Mouse (Mus musculus) G1E (cell line): Measurements from ENCODE around the gene Col28a1.

Source experiments
- CTCF ChIP-seq: IDR thresholded peaks from 2 replicates; pipeline ENCODE4 v1.5.1; 2012; ENCODE audit warnings: low read depth, low read length, inconsistent platforms, mixed read lengths
- GATA1 ChIP-seq: IDR thresholded peaks from 2 replicates; pipeline ENCODE4 v1.6.1; 2012; ENCODE audit warnings: borderline replicate concordance, low read length, inconsistent platforms, mixed read lengths
- GATA2 ChIP-seq: IDR thresholded peaks from 2 replicates; pipeline ENCODE4 v1.6.1; 2012; ENCODE audit warnings: low read depth, low read length, inconsistent platforms, borderline replicate concordance
- POLR2AphosphoS5 ChIP-seq: IDR thresholded peaks from 2 replicates; pipeline ENCODE4 v1.6.1; 2012; ENCODE audit warnings: low read depth, low read length, inconsistent platforms; ENCODE audit not compliant: insufficient replicate concordance
- TAL1 ChIP-seq: conservative IDR thresholded peaks from 2 replicates; pipeline ENCODE4 v1.6.1; 2012; ENCODE audit warnings: low read depth, low read length, inconsistent platforms, mixed read lengths

DNA sequence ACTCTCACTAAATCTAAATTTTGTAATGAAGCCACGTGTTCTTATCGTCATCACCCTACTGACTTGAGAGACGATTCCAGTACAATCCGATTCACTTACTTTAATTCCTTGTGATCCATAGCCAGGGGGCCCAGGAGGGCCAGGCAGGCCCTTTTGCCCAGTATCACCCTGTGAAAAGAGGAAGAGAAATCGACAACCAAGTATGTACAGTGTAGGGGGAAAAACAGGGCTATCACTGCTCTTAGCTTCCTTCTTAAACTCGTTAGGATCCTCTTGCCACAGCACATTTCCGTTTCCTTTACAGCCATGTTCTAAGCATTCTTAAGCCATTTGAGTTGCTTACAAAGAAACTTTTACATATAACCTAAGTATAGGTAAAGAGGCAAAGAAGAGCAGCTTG is 133.2 kb downstream of the Col28a1 start:
- TF ChIP-seq CTCF (no peak), GATA1 (no peak), TAL1 (no peak), POLR2AphosphoS5 (no peak), GATA2 (no peak)
